Mouse (Mus musculus): ENCODE results near the gene Actn1. TPM values are rescaled to one million over a fixed set of nuclear protein-coding genes. Genes with fewer than 3 reads are reported as not detected.
A peak's percentile ranks its signal among the peaks of the same experiment; 100 is the strongest.

Gene Actn1
- polyA plus RNA-seq, 1 experiment from 2014 or later = 7.9 TPM

- Histone ChIP-seq H3K9ac (peak overlapping the region; percentile 53), H3K27me3 (peaks cover 59% of the 10 kb centered on the region), H3K9me3 (replicated peaks) (no peaks in the 10 kb centered on the region), H3K4me2 (peak overlapping the region; percentile 64), H3K4me1 (replicated peaks) (peaks cover 5% of the 10 kb centered on the region; the same call in 1 of the 2 replicates), H3K27ac (replicated peaks) (peak overlapping the region; percentile 76), H3K36me3 (replicated peaks) (no peaks in the 10 kb centered on the region), H3K4me3 (replicated peaks) (peak overlapping the region; percentile 62)
- peak; percentile 62 for ATAC-seq (ENCODE audit: insufficient read depth)
- WGBS (ENCODE audit: insufficient replicate concordance) = under 1% methylated on average over 63 of the region's 64 CpGs
These were observed 735 bp downstream of the Actn1 start for GRCm38 (mm10) chr12:80259216-80260055.

GRCm38 (mm10) chr12:80258520-80259215 is 1.5 kb downstream of the Actn1 start:
- Histone ChIP-seq H3K9ac (peak overlapping the region; percentile 53; the same call in 1 of the 2 replicates), H3K27ac (replicated peaks) (peak overlapping the region; percentile 76), H3K4me2 (peak overlapping the region; percentile 64), H3K36me3 (replicated peaks) (no peaks in the 10 kb centered on the region), H3K4me3 (replicated peaks) (peak overlapping the region; percentile 62), H3K27me3 (peaks cover 59% of the 10 kb centered on the region), H3K4me1 (replicated peaks) (peaks cover 5% of the 10 kb centered on the region; the same call in 1 of the 2 replicates), H3K9me3 (replicated peaks) (no peaks in the 10 kb centered on the region)
- WGBS (ENCODE audit: insufficient replicate concordance) = 3% methylated on average over 22 of the region's 22 CpGs
- ATAC-seq (ENCODE audit: insufficient read depth) = no peak

- H3K36me3 ChIP-seq (replicated peaks) = no peaks in the 10 kb centered on the region
- H3K9me3 ChIP-seq (replicated peaks) = no peaks in the 10 kb centered on the region
- no peak overlapping the region for H3K4me3 ChIP-seq (replicated peaks)
- peaks cover 18% of the 10 kb centered on the region for H3K4me1 ChIP-seq (replicated peaks)
- H3K27ac ChIP-seq (replicated peaks) = no peak overlapping the region
- no peak overlapping the region for H3K9ac ChIP-seq
- 0 out of 2 replicates have a peak, but pooled peaks cover under 1% of the 10 kb centered on the region for H3K27me3 ChIP-seq
- no peak overlapping the region for H3K4me2 ChIP-seq
- WGBS (ENCODE audit: insufficient replicate concordance) = 33% methylated on average over 2 of the region's 2 CpGs
- no peak for ATAC-seq (ENCODE audit: insufficient read depth)
These were observed 8.2 kb downstream of the Actn1 start for GRCm38 (mm10) chr12:80251978-80252377.

GRCm38 (mm10) chr12:80251554-80251953 is 8.6 kb downstream of the Actn1 start:
- H3K27ac ChIP-seq (replicated peaks) = no peak overlapping the region
- no peaks in the 10 kb centered on the region for H3K36me3 ChIP-seq (replicated peaks)
- H3K4me3 ChIP-seq (replicated peaks) = no peak overlapping the region
- H3K9ac ChIP-seq = no peak overlapping the region
- WGBS (ENCODE audit: insufficient replicate concordance) = 56% methylated on average over 3 of the region's 3 CpGs
- ATAC-seq (ENCODE audit: insufficient read depth) = no peak
- H3K4me1 ChIP-seq (replicated peaks) = peaks cover 18% of the 10 kb centered on the region
- no peaks in the 10 kb centered on the region for H3K27me3 ChIP-seq
- H3K4me2 ChIP-seq = no peak overlapping the region
- no peaks in the 10 kb centered on the region for H3K9me3 ChIP-seq (replicated peaks)

- H3K4me1 ChIP-seq (replicated peaks) = peaks cover 18% of the 10 kb centered on the region
- ATAC-seq (ENCODE audit: insufficient read depth) = no peak
- H3K4me2 ChIP-seq = no peak overlapping the region
- 51% methylated on average over 6 of the region's 6 CpGs for WGBS (ENCODE audit: insufficient replicate concordance)
- no peak overlapping the region for H3K27ac ChIP-seq (replicated peaks)
- no peaks in the 10 kb centered on the region for H3K9me3 ChIP-seq (replicated peaks)
- no peaks in the 10 kb centered on the region for H3K36me3 ChIP-seq (replicated peaks)
- no peak overlapping the region for H3K9ac ChIP-seq
- no peak overlapping the region for H3K4me3 ChIP-seq (replicated peaks)
- H3K27me3 ChIP-seq = no peaks in the 10 kb centered on the region
These were observed 10.6 kb downstream of the Actn1 start for GRCm38 (mm10) chr12:80249539-80249938.

GRCm38 (mm10) chr12:80247067-80247466 is 13.1 kb downstream of the Actn1 start:
- 67% methylated on average over 5 of the region's 5 CpGs for WGBS (ENCODE audit: insufficient replicate concordance)
- Histone ChIP-seq H3K4me1 (replicated peaks) (peaks cover 15% of the 10 kb centered on the region), H3K4me3 (replicated peaks) (no peak overlapping the region), H3K36me3 (replicated peaks) (no peaks in the 10 kb centered on the region), H3K27ac (replicated peaks) (no peak overlapping the region), H3K27me3 (no peaks in the 10 kb centered on the region), H3K4me2 (no peak overlapping the region), H3K9me3 (replicated peaks) (no peaks in the 10 kb centered on the region), H3K9ac (no peak overlapping the region)
- ATAC-seq (ENCODE audit: insufficient read depth) = no peak

GRCm38 (mm10) chr12:80246505-80246904 is 13.7 kb downstream of the Actn1 start:
- H3K4me2 ChIP-seq = no peak overlapping the region
- H3K4me1 ChIP-seq (replicated peaks) = peaks cover 11% of the 10 kb centered on the region; the same call in 1 of the 2 replicates
- no peaks in the 10 kb centered on the region for H3K9me3 ChIP-seq (replicated peaks)
- WGBS (ENCODE audit: insufficient replicate concordance) = 58% methylated on average over 2 of the region's 2 CpGs
- no peak overlapping the region for H3K4me3 ChIP-seq (replicated peaks)
- no peak overlapping the region for H3K9ac ChIP-seq
- ATAC-seq (ENCODE audit: insufficient read depth) = no peak
- no peaks in the 10 kb centered on the region for H3K27me3 ChIP-seq
- H3K27ac ChIP-seq (replicated peaks) = no peak overlapping the region
- H3K36me3 ChIP-seq (replicated peaks) = no peaks in the 10 kb centered on the region

GRCm38 (mm10) chr12:80244755-80245154 is 15.4 kb downstream of the Actn1 start:
- no peak overlapping the region for H3K27ac ChIP-seq (replicated peaks)
- no peak for ATAC-seq (ENCODE audit: insufficient read depth)
- no peak overlapping the region for H3K9ac ChIP-seq
- H3K27me3 ChIP-seq = no peaks in the 10 kb centered on the region
- no peaks in the 10 kb centered on the region for H3K36me3 ChIP-seq (replicated peaks)
- H3K4me1 ChIP-seq (replicated peaks) = peaks cover 6% of the 10 kb centered on the region; the same call in 1 of the 2 replicates
- no peak overlapping the region for H3K4me3 ChIP-seq (replicated peaks)
- no peak overlapping the region for H3K4me2 ChIP-seq
- 69% methylated on average over 1 of the region's 1 CpGs for WGBS (ENCODE audit: insufficient replicate concordance)
- no peaks in the 10 kb centered on the region for H3K9me3 ChIP-seq (replicated peaks)

- no peak overlapping the region for H3K27ac ChIP-seq (replicated peaks)
These were observed 16.0 kb downstream of the Actn1 start for GRCm38 (mm10) chr12:80244127-80244526.

GRCm38 (mm10) chr12:80243335-80243734 is 16.8 kb downstream of the Actn1 start:
- H3K27ac ChIP-seq (replicated peaks) = no peak overlapping the region

More at GRCm38 (mm10) chr12:80244127-80244526, 16.0 kb downstream of the Actn1 start:
- Histone ChIP-seq H3K36me3 (replicated peaks) (no peaks in the 10 kb centered on the region), H3K9ac (no peak overlapping the region), H3K4me2 (no peak overlapping the region), H3K4me3 (replicated peaks) (no peak overlapping the region), H3K9me3 (replicated peaks) (no peaks in the 10 kb centered on the region), H3K4me1 (replicated peaks) (peaks cover 2% of the 10 kb centered on the region; the same call in 1 of the 2 replicates), H3K27me3 (no peaks in the 10 kb centered on the region)
- no peak for ATAC-seq (ENCODE audit: insufficient read depth)
- WGBS (ENCODE audit: insufficient replicate concordance) = 67% methylated on average over 6 of the region's 6 CpGs

GRCm38 (mm10) chr12:80239445-80239844 is 20.7 kb downstream of the Actn1 start:
- Histone ChIP-seq H3K36me3 (replicated peaks) (no peaks in the 10 kb centered on the region), H3K27ac (replicated peaks) (no peak overlapping the region), H3K4me3 (replicated peaks) (no peak overlapping the region), H3K9ac (no peak overlapping the region), H3K4me1 (replicated peaks) (peaks cover 21% of the 10 kb centered on the region), H3K27me3 (no peaks in the 10 kb centered on the region), H3K4me2 (no peak overlapping the region), H3K9me3 (replicated peaks) (no peaks in the 10 kb centered on the region)
- no peak for ATAC-seq (ENCODE audit: insufficient read depth)
- 76% methylated on average over 5 of the region's 5 CpGs for WGBS (ENCODE audit: insufficient replicate concordance)

More at GRCm38 (mm10) chr12:80243335-80243734, 16.8 kb downstream of the Actn1 start:
- Histone ChIP-seq H3K4me3 (replicated peaks) (no peak overlapping the region), H3K27me3 (no peaks in the 10 kb centered on the region), H3K36me3 (replicated peaks) (no peaks in the 10 kb centered on the region), H3K4me1 (replicated peaks) (peaks cover 8% of the 10 kb centered on the region; the same call in 1 of the 2 replicates), H3K9ac (no peak overlapping the region), H3K9me3 (replicated peaks) (no peaks in the 10 kb centered on the region), H3K4me2 (no peak overlapping the region)
- ATAC-seq (ENCODE audit: insufficient read depth) = no peak
- 68% methylated on average over 4 of the region's 4 CpGs for WGBS (ENCODE audit: insufficient replicate concordance)
